Mouse (Mus musculus): ENCODE measurements around the gene Hoxa9.

GRCm38 (mm10) chr6:52189172-52189591 lies 41.7 kb downstream of the Hoxa9 start:
- TF ChIP-seq EP300 (IDR thresholded peaks at IDR 0.05; ENCODE audit: low read depth) (no peak), CTCF (IDR thresholded peaks at IDR 0.05; ENCODE audit: low read depth) (no peak)

Measured in heart, postnatal 0 days (tissue).